Mouse (Mus musculus) olfactory bulb, adult 2 months (tissue): Measurements from ENCODE around the gene Gse1. TPM values are rescaled to one million over a fixed set of nuclear protein-coding genes. Genes with fewer than 3 reads are reported as not detected.

Experiments used
- H3K27ac ChIP-seq: fragments of 200-500 bp; 2 replicates; pipeline ENCODE4 v1.5.1; 2012; ENCODE audit warnings: low read depth, low read length; ENCODE audit not compliant: insufficient read depth
- H3K4me1 ChIP-seq: fragments of 200-500 bp; 2 replicates; pipeline ENCODE4 v1.6.1; 2012; ENCODE audit warnings: low read length; ENCODE audit not compliant: control insufficient read depth, insufficient read depth
- H3K4me3 ChIP-seq: fragments of 200-500 bp; 2 replicates; pipeline ENCODE4 v1.5.1; 2012; ENCODE audit warnings: mild to moderate bottlenecking, low read depth, low read length, moderate library complexity; ENCODE audit not compliant: insufficient read depth
- CTCF ChIP-seq: fragments of 200-500 bp; IDR thresholded peaks from 2 replicates; pipeline ENCODE4 v1.5.1; 2012; ENCODE audit warnings: low read depth, mild to moderate bottlenecking, low read length, moderate library complexity; ENCODE audit not compliant: insufficient read depth
- POLR2A ChIP-seq: fragments of 200-500 bp; IDR thresholded peaks from 2 replicates; pipeline ENCODE4 v1.6.1; 2012; ENCODE audit warnings: mild to moderate bottlenecking, low read depth, low read length, moderate library complexity; ENCODE audit not compliant: insufficient read depth
- WGBS: fragments of 180-500 bp; shearing (Covaris S2); methylation state at CpG from one replicate; pipeline ENCODE4 v1.1.7; 2018; 5-methylcytosine and 5-hydroxymethylcytosine counted together
- polyA plus RNA-seq: library from polyadenylated mRNA; stranded (reverse); fragments of >200 nt; gene quantifications from 2 replicates; pipeline ENCODE4 v1.2.4, GENCODE M21; 2012; ENCODE audit warnings: low replicate concordance; ENCODE audit not compliant: missing spikeins, insufficient read depth, insufficient read length

Gene Gse1
- polyA plus RNA-seq, 1 experiment: 42.5 TPM

GRCm38 (mm10) chr8:120273430-120273829, 45.2 kb downstream of the Gse1 start:
- WGBS: 89% methylated on average over 4 of the region's 4 CpGs
- Histone ChIP-seq H3K4me1 (peaks cover 58% of the 10 kb centered on the region), H3K4me3 (no peak overlapping the region), H3K27ac (no peak overlapping the region)
- no peak for TF ChIP-seq POLR2A
- no peak for TF ChIP-seq CTCF

DNA sequence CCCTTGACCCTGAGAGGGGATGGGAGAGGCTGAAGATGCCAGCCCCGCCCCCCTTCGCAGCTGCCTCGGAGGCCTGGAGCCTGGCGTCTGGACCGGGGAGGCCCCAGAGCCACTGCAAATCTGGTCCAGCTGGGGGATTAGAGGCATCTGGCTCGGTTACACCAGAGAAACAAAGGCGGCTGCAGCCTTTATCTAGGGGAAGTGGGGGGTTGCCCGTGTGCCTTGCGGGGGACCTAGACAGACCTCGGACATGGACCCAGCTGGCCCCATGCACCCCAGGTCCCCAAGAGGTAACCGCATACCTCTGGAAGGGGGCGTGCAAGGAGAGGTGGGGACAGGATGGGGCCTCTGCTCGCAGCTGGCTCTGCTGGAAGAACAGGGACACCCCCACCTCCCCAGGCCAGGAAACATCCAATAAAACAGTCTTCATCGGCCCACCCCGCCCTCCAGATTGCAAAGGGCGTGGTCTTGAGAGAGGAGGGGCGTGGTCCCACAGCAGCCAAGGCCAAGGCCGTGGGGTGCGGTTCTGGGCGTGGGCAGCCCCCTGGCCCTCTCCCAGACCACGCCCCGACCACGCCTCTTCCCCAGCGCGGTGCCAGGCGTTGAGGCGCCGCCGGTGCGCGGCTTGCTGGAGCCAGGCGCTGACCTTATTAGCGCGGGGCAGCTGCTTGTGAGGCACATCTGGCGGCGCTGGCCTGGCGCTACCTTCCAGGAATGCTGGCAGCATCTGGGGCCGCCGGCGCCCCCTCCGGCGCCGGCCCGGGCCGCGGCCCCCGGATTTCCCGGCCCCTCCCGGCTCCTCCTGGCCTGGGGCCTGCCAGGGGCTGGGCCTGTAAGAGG, 48.0 kb downstream of the Gse1 start:
- peak overlapping the region; percentile 9; the same call in 1 of the 2 replicates for H3K4me3 ChIP-seq
- 10% methylated on average over 49 of the region's 49 CpGs for WGBS
- no peak for TF ChIP-seq CTCF
- TF ChIP-seq POLR2A: no peak

DNA sequence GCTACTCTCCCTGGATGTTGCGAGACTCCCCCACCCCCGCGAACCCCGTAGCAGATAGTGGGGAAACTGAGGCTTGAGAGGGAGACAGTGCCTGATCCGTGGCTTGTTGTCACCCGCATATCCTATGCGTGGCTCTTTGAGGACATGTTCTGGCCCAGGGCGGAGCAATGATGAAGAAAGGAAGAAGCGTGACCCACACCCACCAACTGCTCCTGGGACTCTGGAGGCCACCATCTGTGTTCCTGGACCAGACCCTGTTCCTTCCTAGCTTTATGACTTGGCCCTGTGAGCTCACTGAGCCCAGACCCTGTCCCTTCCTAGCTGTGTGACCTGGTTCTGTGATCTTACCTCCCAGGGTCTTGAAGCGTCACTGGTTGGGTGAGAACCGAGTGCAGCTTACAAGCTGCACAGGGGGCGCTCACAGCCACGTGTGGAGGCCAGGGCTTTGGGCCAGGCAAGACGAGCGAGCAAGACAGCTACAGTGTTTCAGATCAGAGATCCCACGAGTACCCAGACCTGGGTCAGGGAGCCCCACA, 48.7 kb downstream of the Gse1 start:
- Histone ChIP-seq H3K4me3 (peak overlapping the region; percentile 9; the same call in 1 of the 2 replicates), H3K27ac (no peak overlapping the region), H3K4me1 (peaks cover 46% of the 10 kb centered on the region)
- TF ChIP-seq CTCF (no peak), POLR2A (no peak)
- 41% methylated on average over 16 of the region's 16 CpGs for WGBS

More for the DNA sequence above, 48.0 kb downstream of the Gse1 start:
- Histone ChIP-seq H3K4me1 (peaks cover 46% of the 10 kb centered on the region), H3K27ac (no peak overlapping the region)

GRCm38 (mm10) chr8:120278009-120278408, 49.8 kb downstream of the Gse1 start:
- peaks cover 52% of the 10 kb centered on the region for H3K4me1 ChIP-seq
- no peak overlapping the region for H3K27ac ChIP-seq
- TF ChIP-seq CTCF (no peak), POLR2A (no peak)
- 30% methylated on average over 14 of the region's 14 CpGs for WGBS
- no peak overlapping the region for H3K4me3 ChIP-seq

GRCm38 (mm10) chr8:120279418-120279817, 51.2 kb downstream of the Gse1 start:
- Histone ChIP-seq H3K27ac (no peak overlapping the region), H3K4me3 (no peak overlapping the region), H3K4me1 (peaks cover 62% of the 10 kb centered on the region)
- WGBS: 90% methylated on average over 8 of the region's 8 CpGs
- TF ChIP-seq POLR2A (no peak), CTCF (no peak)

GRCm38 (mm10) chr8:120281487-120281886, 53.2 kb downstream of the Gse1 start:
- Histone ChIP-seq H3K4me1 (peaks cover 66% of the 10 kb centered on the region), H3K4me3 (no peak overlapping the region), H3K27ac (no peak overlapping the region)
- TF ChIP-seq CTCF (no peak), POLR2A (no peak)
- WGBS: 18% methylated on average over 4 of the region's 4 CpGs

DNA sequence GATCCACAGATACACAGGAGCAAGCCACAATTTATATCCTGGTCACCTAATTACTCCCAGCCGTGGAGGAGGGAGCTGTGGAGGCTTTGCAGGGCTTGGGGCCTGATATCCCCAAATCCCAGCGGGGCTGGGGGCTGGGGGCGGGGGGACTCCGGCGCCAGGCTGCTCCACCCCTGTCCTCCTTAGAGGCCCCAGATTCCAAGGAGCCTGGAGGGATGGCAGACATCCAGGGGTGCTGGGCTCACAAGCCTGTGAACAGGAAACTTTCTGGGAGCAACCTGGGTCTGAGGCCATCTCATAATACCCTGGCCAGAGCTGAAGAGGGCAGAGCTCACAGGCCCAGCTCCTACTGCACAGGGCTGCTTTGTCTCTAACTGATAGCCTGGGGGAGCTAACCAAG, 54.2 kb downstream of the Gse1 start:
- Histone ChIP-seq H3K4me1 (peaks cover 61% of the 10 kb centered on the region), H3K4me3 (no peak overlapping the region), H3K27ac (peak overlapping the region; percentile 96; the same call in 1 of the 2 replicates)
- TF ChIP-seq POLR2A (no peak), CTCF (no peak)
- 29% methylated on average over 5 of the region's 5 CpGs for WGBS

- H3K4me1 ChIP-seq: peaks cover 66% of the 10 kb centered on the region
- no peak for TF ChIP-seq CTCF
- TF ChIP-seq POLR2A: 0 out of 2 replicates have a peak, but pooled peaks have one; percentile 17
- H3K27ac ChIP-seq: peak overlapping the region; percentile 93
- no peak overlapping the region for H3K4me3 ChIP-seq
- 26% methylated on average over 9 of the region's 9 CpGs for WGBS
These were observed 56.0 kb downstream of the Gse1 start for GRCm38 (mm10) chr8:120284265-120284664.

DNA sequence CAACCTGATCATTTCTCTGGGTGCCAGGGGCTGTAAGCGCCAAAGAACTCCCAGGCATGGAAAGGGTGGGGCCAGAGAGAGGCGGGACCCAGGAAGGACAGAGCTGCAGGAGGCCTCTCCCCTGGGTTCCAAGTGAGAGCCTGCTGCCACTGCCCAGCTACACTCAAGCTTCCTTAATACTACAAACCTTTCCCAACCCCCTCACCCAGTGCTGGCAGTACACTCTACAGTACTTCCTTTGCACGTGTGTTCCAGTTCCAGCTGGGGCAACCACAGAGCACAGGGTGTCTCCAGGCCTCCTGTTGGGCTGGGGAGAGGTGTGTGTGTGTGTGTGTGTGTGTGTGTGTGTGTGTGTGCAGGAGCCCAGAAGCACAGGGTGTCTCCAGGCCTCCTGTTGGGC, 56.8 kb downstream of the Gse1 start:
- 42% methylated on average over 3 of the region's 3 CpGs for WGBS
- TF ChIP-seq POLR2A: no peak
- Histone ChIP-seq H3K4me3 (no peak overlapping the region), H3K4me1 (peaks cover 74% of the 10 kb centered on the region), H3K27ac (peak overlapping the region; percentile 93)
